Mouse (Mus musculus) MEL (cell line): ENCODE data around the gene Cul4a.

Experiments used
- EP300 ChIP-seq, 2 experiments: IDR thresholded peaks; 2 replicates each; pipeline ENCODE4 v1.6.1; 2011; ENCODE audit warnings: improper control_type of control experiment in 2 of 2, low read length in 2 of 2, low read depth in 1 of 2, mild to moderate bottlenecking in 1 of 2
- POLR2A ChIP-seq, 2 experiments: IDR thresholded peaks; 2 replicates each; pipeline ENCODE4 v1.6.1; 2011 to 2012; ENCODE audit warnings: low read length in 2 of 2, mild to moderate bottlenecking in 2 of 2, control low read depth in 1 of 2, improper control_type of control experiment in 1 of 2, low read depth in 1 of 2, moderate library complexity in 1 of 2; ENCODE audit not compliant: control insufficient read depth in 1 of 2, insufficient read depth in 1 of 2, poor library complexity in 1 of 2
- SMC3 ChIP-seq: IDR thresholded peaks from 2 replicates; pipeline ENCODE4 v1.6.1; 2011; ENCODE audit warnings: low read depth, low read length, improper control_type of control experiment
- TAL1 ChIP-seq: IDR thresholded peaks from 2 replicates; pipeline ENCODE4 v1.6.1; 2012; ENCODE audit warnings: mild to moderate bottlenecking, inconsistent platforms, low read length, moderate library complexity, mixed read lengths
- TBP ChIP-seq: IDR thresholded peaks from 2 replicates; pipeline ENCODE4 v1.8.0; 2011; ENCODE audit warnings: low read depth, low read length, improper control_type of control experiment
- USF1 ChIP-seq: IDR thresholded peaks from 2 replicates; pipeline ENCODE4 v1.6.1; 2014; ENCODE audit warnings: low read depth, mild to moderate bottlenecking, inconsistent platforms, low read length, improper control_type of control experiment, moderate library complexity

DNA sequence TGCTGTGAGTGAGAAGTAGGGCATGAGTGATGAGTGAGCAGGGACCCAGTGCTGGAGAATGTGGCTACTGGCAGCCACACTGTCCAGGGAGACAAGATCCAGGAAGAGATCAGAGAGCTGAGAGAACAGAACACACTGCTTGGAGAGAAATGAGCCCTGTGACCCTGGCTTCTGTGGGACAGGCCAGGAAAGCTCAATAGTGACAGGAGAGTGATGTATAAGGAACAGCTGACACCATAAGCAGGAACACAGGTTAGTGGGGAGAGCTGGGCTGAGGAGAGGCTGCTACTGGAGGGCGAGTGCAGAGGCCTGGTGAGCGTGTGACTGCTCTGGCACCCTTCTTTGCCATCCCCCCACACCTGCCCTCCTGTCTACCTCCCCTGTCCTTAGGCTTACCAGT is 45.5 kb downstream of the Cul4a start:
- TF ChIP-seq USF1: no peak
- TF ChIP-seq POLR2A (IDR thresholded peaks at IDR 0.05; ENCODE audit: control insufficient read depth in 1 of 2, insufficient read depth in 1 of 2, low read depth in 1 of 2, low read length in 2 of 2, poor library complexity in 1 of 2): no peak
- no peak for TF ChIP-seq EP300 (IDR thresholded peaks at IDR 0.05; ENCODE audit: low read depth in 1 of 2, low read length in 2 of 2)
- TF ChIP-seq SMC3: no peak
- TF ChIP-seq TBP: no peak
- no peak for TF ChIP-seq TAL1
